Mouse (Mus musculus): ENCODE data around the gene Cmtm2a.
A peak's percentile ranks its signal among the peaks of the same experiment; 100 is the strongest.
"Not testable (repeated sequence)": the region's sequence is repeated elsewhere in the genome, so short reads cannot be mapped to it uniquely, and the experiment has no call there.

The Cmtm2a gene

DNA sequence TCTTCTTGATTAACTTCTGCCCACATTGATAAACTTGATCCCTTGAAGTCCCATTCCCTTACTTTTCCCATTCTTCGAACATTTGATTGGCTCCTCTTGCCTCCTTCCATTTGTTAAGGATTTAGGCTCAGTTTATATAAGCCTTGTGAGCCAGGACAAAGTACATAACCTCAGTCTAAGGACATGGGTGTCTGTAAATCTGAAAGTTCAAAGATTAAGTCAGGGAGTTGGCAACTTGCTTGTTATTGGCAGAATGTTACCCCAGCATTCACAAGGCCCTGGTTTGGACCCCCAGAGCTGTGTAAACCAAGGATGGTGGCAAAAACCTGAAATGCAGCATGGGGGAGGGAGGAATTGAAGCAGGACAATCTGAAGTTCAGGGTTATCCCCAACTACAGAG, 1.4 kb upstream of the Cmtm2a start:
- DNase-seq (ENCODE audit: low read depth): no peak

DNA sequence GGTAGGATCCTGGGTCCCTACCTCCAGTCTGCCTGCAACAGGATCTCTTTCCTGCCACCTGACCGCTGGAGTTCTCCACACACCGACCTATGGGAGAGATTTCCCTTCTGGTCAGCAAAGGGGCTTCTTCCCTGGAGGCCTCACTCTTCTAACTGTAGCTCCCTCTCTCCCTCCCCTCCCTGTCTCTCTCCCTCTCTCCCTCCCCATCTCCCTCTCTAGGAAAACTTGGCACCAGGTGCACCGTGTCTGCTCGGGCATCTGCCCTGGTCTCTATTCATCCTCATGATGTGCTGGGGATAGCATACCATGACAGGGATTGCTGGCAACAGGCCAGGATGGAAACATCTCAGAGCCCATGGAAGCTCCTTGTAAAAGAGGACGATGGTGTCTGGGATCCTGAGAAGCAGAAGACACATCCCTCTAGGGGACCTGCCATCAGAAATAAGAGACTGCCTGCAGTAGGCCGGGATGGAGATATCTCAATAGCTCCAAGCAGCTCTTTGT, 24.0 kb downstream of the Cmtm2a start:
- no peak for DNase-seq (ENCODE audit: low read depth)

DNA sequence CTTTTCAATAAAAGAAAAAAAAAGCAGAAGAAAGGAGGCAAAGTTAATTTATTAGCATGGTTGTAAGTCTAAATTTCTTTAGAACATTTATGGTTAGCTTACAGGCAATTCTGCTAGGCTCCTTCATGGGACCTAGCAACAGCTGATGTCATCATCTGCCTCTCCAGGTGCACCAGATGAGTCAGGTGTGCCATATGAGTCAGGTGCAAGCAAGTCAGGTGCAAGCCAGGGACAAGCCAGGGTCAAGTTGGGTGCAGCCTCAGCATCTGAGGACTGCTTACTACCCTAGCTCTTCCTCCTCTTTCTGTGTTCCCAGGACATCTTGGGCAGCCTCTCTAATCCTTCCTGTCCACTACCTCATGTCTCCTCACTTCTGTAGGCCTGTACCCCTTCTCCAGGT, 24.6 kb downstream of the Cmtm2a start:
- DNase-seq (ENCODE audit: low read depth): no peak

DNA sequence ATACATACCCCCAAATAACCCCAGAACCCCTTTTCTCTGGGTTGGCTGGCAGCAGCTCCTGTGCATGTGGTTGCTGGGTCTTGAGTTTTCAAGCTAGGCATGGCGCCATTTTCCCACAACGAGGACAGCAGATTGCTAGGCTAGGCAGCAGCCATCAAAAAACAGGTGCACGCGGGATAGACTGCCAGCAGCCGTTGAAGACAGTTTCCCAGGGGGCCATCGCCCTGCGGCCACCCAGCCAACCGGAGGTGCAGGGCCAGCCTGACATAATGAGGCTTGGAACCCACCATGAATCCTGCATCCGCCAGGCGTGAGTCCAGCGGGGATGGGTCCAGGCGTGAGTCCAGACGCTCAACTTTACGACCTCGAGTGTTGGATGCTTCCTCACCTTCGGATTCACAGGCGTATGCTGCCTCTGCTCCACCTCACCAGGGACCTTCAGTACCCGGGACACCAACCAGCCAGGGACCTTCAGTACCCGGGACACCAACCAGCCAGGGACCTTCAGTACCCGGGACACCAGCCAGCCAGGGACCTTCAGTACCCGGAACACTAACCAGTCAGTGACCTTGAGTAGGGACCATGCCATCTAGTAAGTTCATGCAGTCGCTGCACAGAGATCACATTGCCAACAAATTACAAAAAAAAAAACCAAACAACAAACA, 28.6 kb downstream of the Cmtm2a start:
- DNase-seq (ENCODE audit: low read depth): not testable (repeated sequence)

DNA sequence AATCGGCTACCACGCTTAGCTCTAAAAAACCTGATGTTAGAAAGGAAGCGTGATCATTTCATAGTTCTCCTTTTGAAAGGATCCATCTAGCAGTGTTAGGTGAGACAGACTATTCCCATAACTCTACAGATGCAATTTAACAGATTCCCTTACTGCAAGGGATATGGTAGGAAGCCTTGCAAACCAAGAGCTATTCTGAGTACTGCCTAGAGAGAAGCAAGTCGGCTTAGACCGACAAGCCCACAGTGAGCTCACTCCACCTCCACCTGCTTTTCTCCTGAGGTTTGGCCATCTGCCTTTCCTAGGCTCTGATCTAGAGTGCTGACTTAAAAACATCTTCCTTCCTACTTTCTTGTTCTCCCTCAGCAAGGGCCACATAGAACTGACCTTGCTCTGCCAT, 31.2 kb downstream of the Cmtm2a start:
- DNase-seq (ENCODE audit: low read depth): not testable (repeated sequence)

DNA sequence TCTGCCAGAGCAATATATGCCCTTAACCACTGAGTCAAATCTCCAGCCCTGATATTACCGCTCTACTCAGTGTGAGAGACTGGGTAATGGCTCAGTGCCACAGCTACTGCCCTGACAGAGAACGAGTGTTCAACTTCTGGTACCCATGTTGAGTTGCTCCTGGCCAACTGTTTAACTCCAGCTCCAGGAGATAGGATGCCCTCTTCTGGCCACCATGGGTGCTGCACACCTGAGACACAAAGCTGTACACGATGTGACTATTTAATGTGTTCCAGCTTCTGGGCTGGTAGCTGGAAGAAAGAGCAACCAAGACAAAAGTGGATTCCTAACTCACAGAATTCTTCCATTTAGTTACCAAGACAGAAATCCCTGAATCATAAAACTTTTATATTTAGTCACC, 40.0 kb downstream of the Cmtm2a start:
- DNase-seq (ENCODE audit: low read depth): no peak

DNA sequence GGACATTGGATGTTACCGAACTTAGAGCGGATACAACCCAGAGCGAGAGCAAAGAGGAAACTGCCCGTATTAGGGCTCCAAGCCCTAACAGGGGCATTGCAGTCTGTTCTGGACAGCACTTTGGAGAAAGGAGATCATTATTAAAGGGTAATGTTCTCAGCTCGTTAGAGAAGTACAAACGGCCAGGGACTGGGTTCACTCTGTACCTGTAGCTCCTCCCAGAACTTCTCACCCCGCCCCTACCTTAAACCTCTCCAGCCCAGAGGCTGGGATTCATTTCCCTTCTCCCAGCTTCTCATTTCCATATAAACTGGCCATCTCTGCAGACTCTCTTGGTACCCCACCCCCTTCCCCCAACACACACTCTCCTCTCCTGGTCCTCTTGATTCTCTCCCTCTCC, 41.5 kb downstream of the Cmtm2a start:
- no peak for DNase-seq (ENCODE audit: low read depth)

DNA sequence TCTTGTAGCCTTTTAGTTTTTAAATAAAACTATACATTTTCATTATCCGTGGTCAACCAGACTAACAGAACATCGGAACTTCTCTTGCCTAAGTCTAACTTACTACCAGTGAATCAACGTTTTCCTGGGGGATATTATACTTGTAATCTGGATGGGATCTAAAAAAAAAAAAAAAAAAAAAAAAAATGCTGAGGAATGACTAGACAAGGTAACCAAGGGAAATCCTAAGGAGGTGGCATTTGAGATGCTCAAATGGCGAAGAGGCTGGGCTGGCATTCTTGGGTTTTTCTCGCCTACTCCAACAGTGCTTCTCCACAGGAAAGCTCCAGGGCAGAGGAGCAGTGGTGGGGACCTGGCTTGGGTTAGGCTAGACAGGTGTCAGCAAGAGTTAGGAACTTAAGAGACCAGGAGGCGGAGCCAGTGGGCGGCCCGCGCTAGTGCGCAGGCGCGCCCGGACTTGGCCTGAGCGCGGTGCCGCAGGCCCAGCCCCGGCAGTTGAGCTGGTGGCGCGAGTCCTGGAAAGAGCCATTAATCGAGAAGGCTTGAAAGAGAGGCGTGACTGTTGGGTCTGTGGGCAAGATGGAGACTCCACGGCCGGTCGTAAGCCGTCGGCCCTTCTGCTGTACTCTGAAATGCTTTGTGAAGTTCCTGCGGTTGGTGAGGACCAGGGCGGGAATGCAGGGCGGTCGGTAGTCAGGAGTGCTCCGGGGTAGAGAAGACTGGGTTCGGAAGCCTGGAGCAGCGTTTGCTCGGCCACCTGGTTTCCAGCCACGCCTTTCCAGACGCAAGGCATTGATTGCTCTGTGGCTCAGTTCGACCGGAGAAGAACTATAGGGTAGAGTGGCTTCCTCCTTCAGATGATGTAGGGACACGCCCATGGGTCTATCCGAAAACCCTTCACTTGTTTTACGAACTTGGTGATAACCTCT, 42.3 kb downstream of the Cmtm2a start, which contains the start of gene Cklf:
Gene Cklf, plus strand, starts transcription at position 423 of the 929 bp plus-strand sequence.
- DNase-seq (ENCODE audit: low read depth): peak; percentile 80

DNA sequence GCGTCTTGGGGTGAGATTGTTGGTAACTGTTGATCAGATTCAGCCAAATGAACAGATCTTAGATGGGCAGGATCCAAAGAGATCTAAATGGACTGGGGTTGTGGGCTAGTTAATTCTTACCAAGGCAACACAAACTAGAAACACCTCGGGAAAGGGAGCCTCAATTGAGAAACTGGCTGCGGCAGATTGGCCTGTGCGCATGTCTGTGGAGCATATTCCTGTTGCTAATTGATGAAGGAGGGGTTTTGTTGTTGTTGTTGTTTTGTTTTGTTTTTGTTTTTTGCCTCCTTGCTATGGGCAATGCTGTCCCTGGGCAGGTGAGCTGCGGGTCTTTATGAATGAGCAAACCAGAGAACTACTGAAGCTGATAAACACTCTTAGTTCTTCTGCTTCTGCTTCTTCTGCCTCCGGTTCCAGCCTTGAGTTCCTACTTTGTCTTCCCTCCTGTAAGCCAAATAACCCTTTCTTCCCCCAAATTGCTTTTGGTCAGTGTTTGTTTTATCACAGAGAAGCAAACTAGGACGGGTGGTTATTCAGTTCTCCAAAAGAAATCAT, 43.5 kb downstream of the Cmtm2a start:
- no peak for DNase-seq (ENCODE audit: low read depth)

DNA sequence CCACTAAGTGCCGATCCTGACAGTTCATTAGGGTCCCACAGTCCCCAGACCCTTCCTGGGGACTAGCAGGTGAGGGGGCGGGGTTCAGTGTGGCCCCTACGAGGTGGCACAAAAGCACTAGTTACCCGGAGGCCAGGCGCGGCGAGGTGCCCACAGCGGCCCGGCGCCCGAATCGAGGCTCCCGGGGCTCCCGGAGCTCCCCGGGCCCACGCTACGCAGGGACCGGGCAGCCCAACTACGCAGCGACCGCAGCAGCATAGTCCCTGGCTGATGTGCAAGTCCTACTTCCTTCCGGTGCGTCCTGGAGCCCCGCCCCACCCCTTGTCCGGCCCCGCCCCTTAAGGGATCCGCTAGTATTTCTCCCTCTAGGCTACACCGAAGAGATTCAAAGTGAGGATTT, 44.7 kb downstream of the Cmtm2a start, which contains the start of gene Tk2:
Gene Tk2, minus strand, starts transcription at position 283 of the 400 bp plus-strand sequence.
- peak; percentile 64 for DNase-seq (ENCODE audit: low read depth)

DNA sequence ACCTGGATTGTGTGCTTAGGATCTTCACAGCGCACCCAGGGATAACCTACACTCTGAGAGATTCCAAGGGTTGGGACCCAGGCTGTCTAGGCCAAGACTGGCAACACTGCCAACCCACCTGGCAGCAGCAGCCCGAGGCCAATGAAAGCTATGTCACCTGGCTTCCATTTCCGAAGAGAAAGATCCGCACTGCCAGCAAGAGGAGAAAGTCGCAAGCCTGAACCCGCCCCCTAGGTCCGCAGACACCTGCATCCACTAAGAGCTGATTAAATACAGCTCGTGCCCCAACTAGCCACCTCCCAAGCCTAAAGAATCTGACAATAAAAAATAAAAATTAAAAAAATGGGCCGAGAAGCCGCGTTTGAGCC, 45.1 kb downstream of the Cmtm2a start:
- DNase-seq (ENCODE audit: low read depth): no peak

DNA sequence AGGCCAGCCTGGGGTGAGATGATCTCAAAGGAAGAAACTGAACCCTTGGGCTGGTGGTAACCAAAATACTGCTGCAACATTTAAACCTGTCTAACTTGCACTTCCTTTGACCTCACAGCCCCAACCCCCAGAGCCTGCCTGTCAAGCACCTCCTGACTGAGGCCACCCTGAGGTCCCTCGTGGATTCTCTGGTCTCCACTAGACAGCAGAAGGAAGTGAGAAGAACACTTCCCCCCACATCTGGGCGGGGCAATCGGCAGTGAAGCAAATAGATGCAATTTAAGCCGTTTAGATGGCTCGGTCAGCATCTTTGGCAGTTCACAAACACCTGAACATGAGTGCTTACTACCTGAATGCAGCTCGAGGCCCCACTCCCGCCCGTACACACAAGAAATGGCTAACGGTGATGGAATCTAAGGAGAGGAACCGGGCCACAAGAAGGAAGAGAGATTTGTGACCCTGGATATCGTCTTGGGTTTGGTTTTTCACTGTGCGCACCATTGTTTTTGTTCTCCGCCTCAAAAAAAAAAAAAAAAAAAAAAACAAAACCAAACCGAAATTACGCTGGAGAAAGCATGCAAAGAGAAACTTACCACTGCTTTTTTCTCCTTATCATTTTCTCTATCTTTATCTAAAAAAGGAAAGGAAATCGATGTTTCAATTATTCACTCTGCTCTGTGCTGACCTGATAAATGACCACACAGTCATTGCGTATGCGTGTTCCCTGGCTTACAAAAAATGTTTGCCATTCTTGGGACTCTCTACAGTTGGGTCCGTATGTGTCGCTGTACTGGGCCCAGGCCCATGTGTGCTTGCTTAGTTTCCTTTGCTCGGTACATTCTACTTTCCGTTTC, 45.7 kb downstream of the Cmtm2a start:
- no peak for DNase-seq (ENCODE audit: low read depth)

DNA sequence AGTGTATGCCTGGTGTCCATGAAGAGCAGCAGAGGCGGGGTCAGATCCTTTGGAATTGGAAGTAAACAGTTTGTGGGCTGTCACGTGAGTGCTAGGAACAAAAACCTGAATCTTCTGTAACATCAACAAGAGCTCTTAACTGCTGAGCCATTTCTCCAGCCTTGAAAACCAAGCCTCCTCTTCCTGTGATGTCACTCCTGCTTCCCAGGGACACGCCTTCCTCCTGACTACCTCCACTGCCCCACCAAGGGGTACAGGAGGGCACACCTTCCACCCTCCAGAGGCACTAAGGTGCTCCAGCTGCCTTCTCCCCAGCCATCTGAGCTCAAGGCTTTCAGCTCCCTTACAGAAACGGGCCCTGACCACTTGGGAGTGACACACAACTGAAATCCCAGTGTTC, 46.4 kb downstream of the Cmtm2a start:
- no peak for DNase-seq (ENCODE audit: low read depth)

DNA sequence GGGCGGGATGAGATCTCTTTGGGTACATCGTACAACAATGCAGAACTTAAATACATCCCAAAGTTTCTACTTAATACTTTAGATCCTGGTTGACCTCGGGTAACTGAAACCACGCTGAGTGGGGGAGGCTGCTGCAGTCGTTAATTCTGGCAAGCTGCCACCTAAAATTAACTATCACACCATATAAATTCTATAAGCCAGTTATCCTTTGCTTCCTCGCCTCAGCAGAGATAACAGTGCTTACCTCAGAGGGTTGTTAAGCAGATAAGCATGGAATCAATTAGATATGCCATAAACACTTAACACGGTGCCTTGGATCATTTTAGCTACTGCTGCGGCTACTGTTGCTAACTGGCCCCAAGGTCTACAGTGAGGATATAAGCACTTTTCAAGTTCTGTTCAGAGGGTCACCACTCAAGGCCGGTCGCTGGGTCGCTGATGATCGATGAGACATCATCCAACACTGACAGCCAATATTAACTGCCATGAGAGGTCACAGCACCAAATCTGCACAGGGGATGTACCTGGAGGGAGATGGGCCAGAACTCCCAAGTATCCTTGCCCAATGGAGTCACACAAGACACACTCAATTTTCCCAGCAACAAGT, 50.8 kb downstream of the Cmtm2a start:
- DNase-seq (ENCODE audit: low read depth): no peak

DNA sequence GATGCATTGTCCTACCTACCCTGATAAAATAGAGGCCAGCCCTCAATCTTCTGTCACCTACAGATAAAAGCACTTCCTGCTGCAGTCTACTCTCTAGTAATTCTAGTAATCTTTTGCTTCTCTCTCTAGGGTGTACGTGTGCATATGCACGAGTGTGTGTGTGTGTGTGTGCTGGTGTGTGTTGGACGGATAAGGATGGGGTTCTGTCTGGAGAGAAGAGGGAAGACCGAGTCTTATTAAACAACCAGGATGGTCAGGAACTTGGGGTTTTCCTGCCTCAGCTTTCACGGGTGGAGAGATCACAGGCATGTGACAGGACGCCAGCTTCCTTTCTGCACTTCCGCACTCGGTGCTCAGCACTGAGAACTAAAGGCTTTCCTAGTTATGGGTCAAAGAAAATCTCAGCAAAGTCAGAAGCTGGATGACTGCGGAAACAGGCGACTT, 53.5 kb downstream of the Cmtm2a start:
- no peak for DNase-seq (ENCODE audit: low read depth)

DNA sequence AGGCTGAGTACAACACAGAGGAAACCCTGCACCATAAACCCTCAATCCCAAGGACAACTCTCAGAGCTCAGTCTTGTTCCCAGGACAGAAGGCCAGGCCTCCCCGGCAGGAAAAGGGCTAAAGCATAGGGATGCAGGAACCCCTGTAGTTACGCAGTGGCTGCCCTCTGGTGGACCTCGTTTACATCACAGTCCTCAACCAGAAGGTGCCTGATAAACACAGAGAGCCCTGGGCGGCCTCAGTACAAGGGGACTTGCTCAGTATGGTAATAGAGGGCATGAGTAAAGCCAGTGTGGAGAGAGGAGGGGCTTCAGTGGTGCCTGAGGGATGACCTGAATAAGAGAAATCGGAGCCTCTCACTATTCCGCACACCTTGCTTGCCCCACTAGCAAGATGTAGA, 58.4 kb downstream of the Cmtm2a start:
- no peak for DNase-seq (ENCODE audit: low read depth)

DNA sequence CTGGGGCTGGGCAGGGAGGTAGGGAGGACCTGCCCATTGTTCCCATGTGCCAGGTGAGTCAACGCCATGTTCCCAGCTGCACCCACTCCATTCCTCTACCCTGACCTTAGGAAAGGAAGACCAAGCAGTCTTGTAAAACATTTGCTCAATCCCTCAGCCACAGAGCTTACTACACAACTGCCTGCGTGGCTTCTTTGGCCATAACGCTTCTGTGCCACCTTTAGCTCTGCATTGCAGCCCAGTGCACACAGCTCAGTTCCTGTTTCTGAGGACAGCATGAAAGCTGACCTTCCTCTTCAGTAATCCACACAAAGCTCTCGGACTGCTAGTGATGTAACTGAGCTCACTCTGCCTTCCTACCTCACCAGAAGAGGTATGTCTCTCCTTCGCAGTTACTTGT, 60.1 kb downstream of the Cmtm2a start:
- no peak for DNase-seq (ENCODE audit: low read depth)

DNA sequence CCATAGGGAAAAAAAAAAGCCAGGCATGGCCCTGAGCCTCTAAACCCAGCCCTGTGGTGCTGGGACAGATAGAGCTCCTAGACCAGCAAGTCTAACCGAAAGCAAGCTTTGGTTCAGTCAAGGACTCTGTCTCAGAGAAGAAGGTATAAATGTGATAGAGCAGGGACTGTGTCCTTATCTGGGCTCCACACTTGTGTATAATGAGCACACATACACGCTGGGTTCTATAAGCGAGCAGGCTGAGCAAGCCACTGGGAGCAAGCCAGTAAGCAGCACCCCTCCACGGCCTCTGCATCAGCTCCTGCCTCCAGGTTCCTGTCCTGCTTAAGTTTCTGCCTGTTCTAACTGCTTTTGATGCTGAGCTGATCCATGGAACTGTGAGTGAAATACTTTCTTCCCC, 60.9 kb downstream of the Cmtm2a start:
- no peak for DNase-seq (ENCODE audit: low read depth)

Measured in c-Kit-positive CD71-positive TER-119-negative erythroid progenitor cells, embryonic 14.5 days (primary cell).